Mouse (Mus musculus) brain, adult 10 weeks (tissue): ENCODE measurements around the gene Sntn. TPM values are rescaled to one million over a fixed set of nuclear protein-coding genes. Genes with fewer than 3 reads are reported as not detected.

ENCODE experiments used
- polyA plus RNA-seq: library from polyadenylated mRNA; stranded (reverse); fragments of 350-450 nt; fragmentation: Illumina TruSeq; extraction: RNeasy Lipid Tissue Mini Kit (QIAGEN cat#74804); gene quantifications from one replicate; pipeline ENCODE4 v1.2.3, GENCODE M21; 2015; ENCODE audit warnings: low read depth, low replicate concordance

The Sntn gene
- 1.5 TPM for polyA plus RNA-seq

DNA sequence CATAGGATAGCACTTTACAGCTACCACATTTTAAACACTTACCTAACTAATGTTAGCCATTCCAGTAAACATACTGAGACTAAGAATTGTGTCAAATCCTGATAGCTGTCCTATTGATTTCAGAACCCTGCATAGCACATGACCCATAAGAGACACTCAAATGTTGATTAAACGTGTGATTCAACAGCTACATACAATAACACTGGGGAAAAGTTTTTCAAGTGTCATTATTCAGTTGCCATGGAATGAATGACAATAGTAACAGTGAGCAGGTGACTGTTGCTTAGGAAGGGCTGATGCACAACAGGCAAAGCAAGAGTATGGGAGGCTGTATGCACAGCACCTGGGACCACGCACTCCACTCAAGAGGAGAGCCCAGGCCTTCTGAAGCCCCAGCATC is at the start of gene Sntn:
Sntn (plus strand) TSS at position 301 of the 400 bp plus-strand sequence.

Other genes with a start within 250 kb of the Sntn start
- not detected for gene Gm281, start 243.6 kb downstream of the Sntn start, polyA plus RNA-seq